Mouse (Mus musculus) kidney, postnatal 0 days (tissue): ENCODE results near the gene 4933405O20Rik. TPM values are rescaled to one million over a fixed set of nuclear protein-coding genes. Genes with fewer than 3 reads are reported as not detected.

Source experiments
- ATAC-seq: fragments of 200-750 bp; cut with Nextera tagmentation; replicated peaks from 2 replicates; pipeline ENCODE4 v1.8.0; 2017; ENCODE audit warnings: low read depth, moderate number of reproducible peaks, moderate TSS enrichment, moderate library complexity; ENCODE audit not compliant: low FRiP score
- DNase-seq: peaks from one replicate; pipeline ENCODE4 v3.0.0-alpha.2; 2016; ENCODE audit warnings: low spot score
- H3K27ac ChIP-seq: fragments of 300-500 bp; sonication (generic); 2 replicates; pipeline ENCODE4 v1.5.1; 2014; ENCODE audit warnings: mild to moderate bottlenecking
- H3K27me3 ChIP-seq: fragments of 300-500 bp; sonication (generic); 2 replicates; pipeline ENCODE4 v1.6.1; 2014; ENCODE audit warnings: low read length, mixed read lengths; ENCODE audit not compliant: insufficient read depth
- H3K36me3 ChIP-seq: fragments of 300-500 bp; sonication (generic); 2 replicates; pipeline ENCODE4 v1.6.1; 2014; ENCODE audit warnings: low read length, mixed read lengths; ENCODE audit not compliant: insufficient read depth
- H3K4me1 ChIP-seq: fragments of 300-500 bp; sonication (generic); replicated peaks from 2 replicates; pipeline ENCODE4 v1.6.1; 2014; ENCODE audit warnings: antibody characterized with exemption, low read length, mixed read lengths; ENCODE audit not compliant: insufficient read depth
- H3K4me2 ChIP-seq: fragments of 300-500 bp; sonication (generic); 2 replicates; pipeline ENCODE4 v1.6.1; 2014; ENCODE audit warnings: mild to moderate bottlenecking, low read length, moderate library complexity, mixed read lengths
- H3K4me3 ChIP-seq: fragments of 300-500 bp; sonication (generic); replicated peaks from 2 replicates; pipeline ENCODE4 v1.5.1; 2014; ENCODE audit warnings: low read depth, low read length
- H3K9ac ChIP-seq: fragments of 300-500 bp; sonication (generic); 2 replicates; pipeline ENCODE4 v1.6.1; 2014; ENCODE audit warnings: low read depth, low read length
- H3K9me3 ChIP-seq: fragments of 300-500 bp; sonication (generic); replicated peaks from 2 replicates; pipeline ENCODE4 v1.6.1; 2016; ENCODE audit warnings: low read length, inconsistent platforms, mixed read lengths
- CTCF ChIP-seq: IDR thresholded peaks from 2 replicates; pipeline ENCODE4 v1.5.1; 2016; ENCODE audit warnings: antibody characterized with exemption, low read depth, mild to moderate bottlenecking, moderate library complexity
- WGBS: fragments of 180-500 bp; shearing (Covaris S2); extraction: QIAGEN DNeasy Blood & Tissue Kit; methylation state at CpG from one replicate; pipeline ENCODE4 v1.1.7; 2014; 5-methylcytosine and 5-hydroxymethylcytosine counted together
- polyA plus RNA-seq: library from polyadenylated mRNA; unstranded; fragments of >200 nt; fragmentation: Nextera tagmentation; extraction: Ambion mirVana; gene quantifications from 2 replicates; pipeline ENCODE4 v1.2.1, GENCODE M21; 2015

4933405O20Rik gene
- not detected in 2 replicates for polyA plus RNA-seq

GRCm38 (mm10) chr7:50598890-50599289 lies at the start of gene 4933405O20Rik:
4933405O20Rik (plus strand) TSS chr7:50599190.
- DNase-seq (no peak), ATAC-seq (no peak)
- no peak for TF ChIP-seq CTCF
- Histone ChIP-seq H3K36me3 (no peaks in the 10 kb centered on the region), H3K4me3 (no peak within 1 kb of the TSS), H3K9ac (no peak within 1 kb of the TSS), H3K4me2 (no peak within 1 kb of the TSS), H3K9me3 (no peaks in the 10 kb centered on the region), H3K27me3 (no peaks in the 10 kb centered on the region), H3K27ac (no peak within 1 kb of the TSS), H3K4me1 (no peaks in the 10 kb centered on the region)
- 58% methylated on average over 3 of the region's 3 CpGs for WGBS

- ATAC-seq, result no peak
- no peaks in the 10 kb centered on the region for H3K36me3 ChIP-seq
- WGBS, result 87% methylated on average over 3 of the region's 3 CpGs
- DNase-seq, result no peak
- TF ChIP-seq CTCF, result no peak
- no peaks in the 10 kb centered on the region for H3K4me1 ChIP-seq
- H3K9me3 ChIP-seq, result no peaks in the 10 kb centered on the region
- no peaks in the 10 kb centered on the region for H3K27me3 ChIP-seq
- no peak overlapping the region for H3K27ac ChIP-seq
- H3K4me3 ChIP-seq, result no peak overlapping the region
- H3K9ac ChIP-seq, result no peak overlapping the region
- H3K4me2 ChIP-seq, result no peak overlapping the region
These were observed 49.4 kb upstream of the 4933405O20Rik start for GRCm38 (mm10) chr7:50549572-50549971.

GRCm38 (mm10) chr7:50551426-50551825 lies 47.6 kb upstream of the 4933405O20Rik start:
- H3K4me3 ChIP-seq, result no peak overlapping the region
- WGBS, result 81% methylated on average over 4 of the region's 4 CpGs
- H3K4me2 ChIP-seq, result no peak overlapping the region
- H3K27me3 ChIP-seq, result no peaks in the 10 kb centered on the region
- ATAC-seq, result no peak
- H3K9me3 ChIP-seq, result no peaks in the 10 kb centered on the region
- no peak for TF ChIP-seq CTCF
- no peak overlapping the region for H3K9ac ChIP-seq
- no peaks in the 10 kb centered on the region for H3K4me1 ChIP-seq
- H3K36me3 ChIP-seq, result no peaks in the 10 kb centered on the region
- no peak for DNase-seq
- H3K27ac ChIP-seq, result no peak overlapping the region

GRCm38 (mm10) chr7:50562708-50563107 lies 36.3 kb upstream of the 4933405O20Rik start:
- Histone ChIP-seq H3K36me3 (no peaks in the 10 kb centered on the region), H3K9me3 (no peaks in the 10 kb centered on the region), H3K4me2 (no peak overlapping the region), H3K27me3 (no peaks in the 10 kb centered on the region), H3K4me1 (no peaks in the 10 kb centered on the region), H3K4me3 (no peak overlapping the region), H3K27ac (no peak overlapping the region), H3K9ac (no peak overlapping the region)
- 92% methylated on average over 3 of the region's 3 CpGs for WGBS
- DNase-seq, result no peak
- TF ChIP-seq CTCF, result no peak
- no peak for ATAC-seq

GRCm38 (mm10) chr7:50573841-50574240 lies 25.1 kb upstream of the 4933405O20Rik start:
- Histone ChIP-seq H3K4me2 (no peak overlapping the region), H3K9me3 (no peaks in the 10 kb centered on the region), H3K27ac (no peak overlapping the region), H3K36me3 (no peaks in the 10 kb centered on the region), H3K27me3 (no peaks in the 10 kb centered on the region), H3K4me1 (no peaks in the 10 kb centered on the region), H3K9ac (no peak overlapping the region), H3K4me3 (no peak overlapping the region)
- DNase-seq (no peak), ATAC-seq (no peak)
- 65% methylated on average over 7 of the region's 7 CpGs for WGBS
- TF ChIP-seq CTCF, result no peak

GRCm38 (mm10) chr7:50588642-50589424 lies 10.2 kb upstream of the 4933405O20Rik start:
- no peak overlapping the region for H3K4me3 ChIP-seq
- H3K9me3 ChIP-seq, result no peaks in the 10 kb centered on the region
- H3K4me2 ChIP-seq, result no peak overlapping the region
- WGBS, result 67% methylated on average over 8 of the region's 8 CpGs
- DNase-seq, result no peak
- no peak for ATAC-seq
- H3K9ac ChIP-seq, result no peak overlapping the region
- H3K27me3 ChIP-seq, result no peaks in the 10 kb centered on the region
- H3K4me1 ChIP-seq, result no peaks in the 10 kb centered on the region
- no peak for TF ChIP-seq CTCF
- no peaks in the 10 kb centered on the region for H3K36me3 ChIP-seq
- no peak overlapping the region for H3K27ac ChIP-seq
